35 mouse cellular contexts compared by ENCODE assay signal in the genomic region with DNA sequence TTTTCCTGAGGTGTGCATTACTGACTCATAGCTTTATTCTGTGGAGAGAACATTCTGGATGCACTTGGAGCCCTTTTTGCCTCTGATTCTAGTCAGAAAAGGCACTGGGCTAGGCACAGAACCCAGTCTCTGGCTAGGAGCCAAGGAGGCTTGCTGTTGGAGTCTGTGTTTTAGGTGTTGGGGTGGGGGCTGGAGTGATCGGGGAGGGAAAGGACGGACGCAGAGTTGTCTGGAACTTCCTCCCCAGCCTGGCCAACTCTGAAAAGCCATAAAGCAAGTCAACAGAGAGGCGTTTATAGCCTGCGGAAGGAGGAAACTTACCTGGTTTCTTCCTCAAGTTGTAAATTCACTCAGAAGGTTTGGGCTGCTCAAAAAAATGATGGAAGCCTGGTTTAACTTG.
DNase-seq lines count a peak whose midpoint lies in the region; ATAC-seq and TF ChIP-seq lines count a peak whose summit lies in the region.
"Had no signal": no experiment of that assay in that cellular context is flagged by ENCODE, and none has a peak within 500 bp of the region (broad histone marks: within the 10 kb centered on the region; RNA-seq: fewer than 3 reads in every experiment).

No protein-coding gene starts in this region.

- no peak overlapping the region for H3K4me2 ChIP-seq in embryonic facial prominence, embryonic 15.5 days (replicated peaks)
- H3K4me2 ChIP-seq in intestine, embryonic 15.5 days (replicated peaks), result peak overlapping the region; percentile 48
- H3K4me2 ChIP-seq in limb, embryonic 13.5 days (replicated peaks), result peak overlapping the region; percentile 19
- H3K4me2 ChIP-seq: embryonic facial prominence, embryonic 12.5 days; forebrain, embryonic 12.5 days; heart, embryonic 11.5 days; hindbrain, embryonic 12.5 days; liver, embryonic 11.5 days; midbrain, embryonic 13.5 days; stomach, embryonic 15.5 days had no signal

- no peaks in the 10 kb centered on the region for H3K9me3 ChIP-seq in embryonic facial prominence, embryonic 15.5 days (replicated peaks)
- H3K9me3 ChIP-seq in intestine, embryonic 15.5 days, result no peaks in the 10 kb centered on the region
- no peaks in the 10 kb centered on the region for H3K9me3 ChIP-seq in limb, embryonic 13.5 days
- no peaks in the 10 kb centered on the region for H3K9me3 ChIP-seq in heart, embryonic 10.5 days
- H3K9me3 ChIP-seq: embryonic facial prominence, embryonic 12.5 days; forebrain, embryonic 12.5 days; hindbrain, embryonic 12.5 days; midbrain, embryonic 13.5 days; stomach, embryonic 15.5 days had no signal

- ATAC-seq in embryonic facial prominence, embryonic 15.5 days (ENCODE audit: insufficient number of reproducible peaks, low FRiP score, low TSS enrichment, low read depth), result no peak
- ATAC-seq in intestine, embryonic 15.5 days, result peak; percentile 69
- peak; percentile 33; the same call in 1 of the 2 replicates for ATAC-seq in limb, embryonic 13.5 days (ENCODE audit: low FRiP score, low read depth)
- ATAC-seq: forebrain, postnatal 0 days; hindbrain, postnatal 0 days; liver, postnatal 0 days; midbrain, embryonic 13.5 days; Patski had no signal

- TF ChIP-seq CTCF in kidney, adult 2 months (conservative IDR thresholded peaks at IDR 0.05; ENCODE audit: insufficient read depth, insufficient read length, low read depth, low read length), result no peak

- no peak overlapping the region for H3K4me3 ChIP-seq in kidney, adult 2 months (ENCODE audit: insufficient read depth, low read depth, low read length)
- no peak overlapping the region for H3K4me3 ChIP-seq in embryonic facial prominence, embryonic 15.5 days (replicated peaks)
- no peak overlapping the region for H3K4me3 ChIP-seq in intestine, embryonic 15.5 days (replicated peaks)
- no peak overlapping the region for H3K4me3 ChIP-seq in limb, embryonic 13.5 days
- H3K4me3 ChIP-seq in heart, embryonic 10.5 days, result no peak overlapping the region
- H3K4me3 ChIP-seq: embryonic facial prominence, embryonic 12.5 days; erythroblast, embryonic 14.5 days; forebrain, embryonic 12.5 days; hindbrain, embryonic 12.5 days; left cerebral cortex, adult 2 months; midbrain, embryonic 13.5 days; stomach, embryonic 15.5 days had no signal

- peak; percentile 33 for DNase-seq in kidney, postnatal 10 days
- no peak for DNase-seq in kidney, adult 2 months
- no peak for DNase-seq in urinary bladder, postnatal 4 days (ENCODE audit: low spot score in 2 of 2)
- DNase-seq in heart, embryonic 10.5 days (ENCODE audit: low spot score), result no peak
- DNase-seq: adrenal gland, postnatal 14 days; cerebellum, adult 11 months; cerebellum, adult 9-10 months; cerebellum, postnatal 36 days; forebrain, postnatal 0 days; gastrocnemius, postnatal 25 days; heart, adult 11 months; heart, postnatal 36 days; kidney, adult 8-10 months; kidney, postnatal 14 days; liver, postnatal 0 days; lung, postnatal 10 days; retina, postnatal 1 day; right cerebral cortex, postnatal 14 days; thymus, adult 18-20 months; thymus, postnatal 36 days had no signal

- H3K4me1 ChIP-seq in kidney, adult 2 months (ENCODE audit: control insufficient read depth, insufficient read depth, low read length), result peaks cover 49% of the 10 kb centered on the region
- peaks cover 52% of the 10 kb centered on the region for H3K4me1 ChIP-seq in embryonic facial prominence, embryonic 15.5 days
- H3K4me1 ChIP-seq in intestine, embryonic 15.5 days (replicated peaks), result peaks cover 20% of the 10 kb centered on the region
- peaks cover 79% of the 10 kb centered on the region for H3K4me1 ChIP-seq in limb, embryonic 13.5 days
- peaks cover 78% of the 10 kb centered on the region for H3K4me1 ChIP-seq in heart, embryonic 10.5 days

- TF ChIP-seq POLR2A in kidney, adult 2 months (IDR thresholded peaks at IDR 0.05; ENCODE audit: low read depth, low read length), result no peak

- H3K9ac ChIP-seq in embryonic facial prominence, embryonic 15.5 days, result no peak overlapping the region
- 0 out of 2 replicates have a peak overlapping the region, but pooled peaks have one; percentile 13 for H3K9ac ChIP-seq in intestine, embryonic 15.5 days
- H3K9ac ChIP-seq in limb, embryonic 13.5 days, result no peak overlapping the region
- H3K9ac ChIP-seq: embryonic facial prominence, embryonic 12.5 days; forebrain, embryonic 12.5 days; forebrain, postnatal 0 days; hindbrain, embryonic 12.5 days; liver, postnatal 0 days; midbrain, embryonic 13.5 days; stomach, embryonic 15.5 days had no signal

- H3K27ac ChIP-seq in kidney, adult 2 months (ENCODE audit: insufficient read depth, low read depth, low read length), result no peak overlapping the region
- H3K27ac ChIP-seq in embryonic facial prominence, embryonic 15.5 days (replicated peaks), result peak overlapping the region; percentile 49; the same call in 1 of the 2 replicates
- H3K27ac ChIP-seq in intestine, embryonic 15.5 days, result peak overlapping the region; percentile 62
- no peak overlapping the region for H3K27ac ChIP-seq in limb, embryonic 13.5 days
- no peak overlapping the region for H3K27ac ChIP-seq in heart, embryonic 10.5 days
- H3K27ac ChIP-seq: embryonic facial prominence, embryonic 12.5 days; forebrain, embryonic 12.5 days; hindbrain, embryonic 12.5 days; hindbrain, postnatal 0 days; left cerebral cortex, adult 2 months; macrophage; midbrain, embryonic 13.5 days had no signal

- WGBS in kidney, adult 2 months, result 43% methylated on average over 5 of the region's 5 CpGs
- WGBS in embryonic facial prominence, embryonic 15.5 days, result 70% methylated on average over 5 of the region's 5 CpGs
- WGBS in intestine, embryonic 15.5 days, result 19% methylated on average over 5 of the region's 5 CpGs
- 10% methylated on average over 5 of the region's 5 CpGs for WGBS in limb, embryonic 13.5 days
- WGBS in heart, embryonic 10.5 days, result 71% methylated on average over 5 of the region's 5 CpGs

- H3K36me3 ChIP-seq in kidney, adult 2 months (ENCODE audit: control insufficient read depth, insufficient read depth, low read length), result no peaks in the 10 kb centered on the region
- no peaks in the 10 kb centered on the region for H3K36me3 ChIP-seq in embryonic facial prominence, embryonic 15.5 days
- H3K36me3 ChIP-seq in intestine, embryonic 15.5 days, result no peaks in the 10 kb centered on the region
- no peaks in the 10 kb centered on the region for H3K36me3 ChIP-seq in limb, embryonic 13.5 days
- H3K36me3 ChIP-seq in heart, embryonic 10.5 days, result no peaks in the 10 kb centered on the region
- H3K36me3 ChIP-seq: embryonic facial prominence, embryonic 12.5 days; forebrain, embryonic 12.5 days; hindbrain, embryonic 12.5 days; midbrain, embryonic 13.5 days; stomach, embryonic 15.5 days had no signal

- no peaks in the 10 kb centered on the region for H3K27me3 ChIP-seq in kidney, adult 2 months (replicated peaks; ENCODE audit: control insufficient read depth, insufficient read depth, low read length)
- no peaks in the 10 kb centered on the region for H3K27me3 ChIP-seq in embryonic facial prominence, embryonic 15.5 days
- H3K27me3 ChIP-seq in intestine, embryonic 15.5 days (replicated peaks), result no peaks in the 10 kb centered on the region
- H3K27me3 ChIP-seq in limb, embryonic 13.5 days, result no peaks in the 10 kb centered on the region
- H3K27me3 ChIP-seq in heart, embryonic 10.5 days (ENCODE audit: insufficient read depth, poor library complexity, severe bottlenecking), result no peaks in the 10 kb centered on the region
- H3K27me3 ChIP-seq: embryonic facial prominence, embryonic 12.5 days; forebrain, embryonic 12.5 days; hindbrain, embryonic 12.5 days; midbrain, embryonic 13.5 days; Patski; stomach, embryonic 15.5 days had no signal

Comparison
In these comparisons a context has a peak if more than half of its experiments do, and no peak if none do; other contexts are left out.
1. H3K27ac ChIP-seq: peak in embryonic facial prominence, embryonic 15.5 days (single experiment) and intestine, embryonic 15.5 days (single experiment); none in kidney, adult 2 months (single experiment), limb, embryonic 13.5 days (single experiment) and heart, embryonic 10.5 days (single experiment).